Mouse (Mus musculus) cerebellum, adult 8-10 months (tissue): ENCODE data around the gene Zfp663.

Source experiments
- DNase-seq: peaks from one replicate; pipeline ENCODE4 v3.0.0; 2022

Gene Zfp663

DNA sequence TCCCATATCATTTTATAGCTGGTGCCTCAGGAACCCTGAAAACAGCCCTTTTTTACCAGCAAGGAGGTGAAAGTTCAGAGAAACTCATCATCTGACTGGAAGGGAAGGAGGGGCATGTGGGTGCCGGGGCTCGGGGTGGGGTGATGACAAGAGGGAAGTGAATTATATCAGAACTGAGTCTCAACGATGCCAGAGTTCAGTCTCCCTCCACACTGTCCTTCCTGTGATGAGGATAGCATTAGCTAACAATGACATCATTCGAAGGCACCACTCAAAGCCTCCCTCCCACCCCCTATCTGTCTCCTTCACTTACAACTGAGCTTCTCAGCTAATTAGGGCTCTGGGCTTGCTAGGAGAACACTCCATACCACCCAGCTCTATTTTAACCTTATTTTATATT, 49.0 kb downstream of the Zfp663 start:
- DNase-seq, result no peak

DNA sequence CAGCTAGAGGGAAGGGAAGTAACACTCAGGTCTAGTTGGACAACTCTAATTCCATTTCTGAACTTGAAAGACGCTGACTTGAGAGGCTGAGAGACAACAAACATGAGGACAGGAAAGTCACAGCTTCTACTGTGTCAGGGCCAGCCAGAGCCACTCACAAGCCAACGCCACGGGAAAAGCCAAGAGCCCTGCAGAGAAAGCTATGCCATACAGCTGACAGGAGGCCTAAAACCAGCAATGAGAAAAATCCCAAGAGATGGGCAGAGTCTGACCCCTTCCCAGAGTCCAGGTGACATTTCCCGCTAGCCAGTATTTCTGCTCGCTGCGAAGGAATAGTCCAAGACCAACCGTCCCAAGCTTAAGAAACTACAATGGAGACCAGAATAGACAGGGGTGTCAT, 49.6 kb downstream of the Zfp663 start:
- DNase-seq, result no peak

DNA sequence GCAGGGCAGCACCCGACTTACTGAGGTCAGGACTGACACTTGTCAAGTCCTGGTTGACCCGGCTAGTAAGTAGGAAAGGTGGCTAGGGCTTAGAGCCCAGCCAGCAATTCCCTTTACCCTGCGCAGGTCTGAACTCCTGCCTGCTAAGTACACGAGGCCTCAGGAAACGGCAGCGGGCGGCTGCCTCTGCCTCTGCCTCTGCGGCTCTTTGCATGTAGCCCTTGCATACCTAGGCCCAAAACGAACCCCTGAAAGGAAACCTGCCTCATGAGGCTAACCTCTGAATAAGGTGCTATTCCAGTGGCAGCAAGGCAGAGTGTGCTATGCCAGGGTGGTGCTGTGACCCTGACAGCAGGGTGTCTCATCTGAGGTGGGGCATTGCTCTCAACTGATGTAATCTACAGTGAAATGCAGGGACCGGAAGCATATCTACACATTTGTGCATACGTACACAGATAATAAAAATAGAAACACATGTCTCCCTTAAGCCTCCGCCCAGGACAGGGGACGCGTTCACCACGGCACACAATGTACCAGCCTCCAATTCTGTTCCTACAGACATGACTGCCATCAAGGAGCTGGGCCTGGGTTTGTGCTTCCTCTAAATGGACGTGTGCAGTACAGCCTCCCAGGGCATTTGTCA, 50.8 kb downstream of the Zfp663 start:
- DNase-seq, result no peak

DNA sequence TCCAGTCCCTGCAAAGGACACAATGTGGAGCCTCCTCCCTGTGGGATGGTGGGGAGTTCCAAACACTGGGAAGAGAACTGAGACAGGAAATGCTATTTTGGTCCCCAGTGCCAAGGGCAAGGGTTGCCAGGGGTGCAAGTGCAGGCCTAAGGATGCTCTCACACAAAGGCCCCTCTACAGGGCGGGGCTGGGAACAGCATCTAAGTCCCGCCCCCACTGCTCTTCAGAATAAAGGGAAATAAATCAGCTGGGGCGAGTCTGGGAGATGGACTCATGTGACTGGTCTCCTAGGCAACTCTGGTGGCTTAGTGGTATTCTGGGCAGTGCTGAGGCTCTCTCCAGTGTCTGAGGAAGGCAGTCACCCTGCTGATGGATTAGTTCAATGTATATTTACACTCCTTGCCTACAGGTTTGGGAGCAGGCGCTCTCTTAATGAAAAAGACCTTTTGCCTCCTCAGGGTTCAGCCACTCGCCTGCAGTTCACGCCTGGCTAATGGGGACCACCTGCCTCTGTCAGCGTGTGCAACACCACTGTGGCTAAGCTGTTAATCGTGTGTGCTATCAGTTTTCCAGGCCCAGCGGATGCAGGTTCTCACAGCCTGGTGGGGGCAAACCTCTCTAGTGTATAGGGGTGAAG, 51.6 kb downstream of the Zfp663 start:
- DNase-seq, result no peak

DNA sequence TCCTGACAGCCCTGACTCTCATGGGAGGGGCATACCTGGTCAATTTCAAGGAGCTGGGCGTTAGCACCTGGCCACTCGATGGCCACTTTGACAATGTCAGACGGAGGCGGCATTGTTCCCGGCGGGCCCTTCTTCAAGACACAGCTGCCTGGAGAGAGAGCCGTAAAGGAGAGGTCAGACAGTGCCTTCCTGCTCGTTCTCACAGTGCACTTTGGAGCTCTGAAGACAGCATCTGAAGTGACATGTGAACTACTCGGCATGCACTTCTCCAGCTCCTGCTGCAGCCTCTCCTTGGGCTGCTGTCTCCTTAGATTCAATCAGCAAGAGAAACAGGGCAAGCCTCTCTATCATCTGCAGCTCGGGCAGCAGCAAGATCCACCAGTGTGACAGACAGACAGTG, 52.3 kb downstream of the Zfp663 start:
- no peak for DNase-seq

DNA sequence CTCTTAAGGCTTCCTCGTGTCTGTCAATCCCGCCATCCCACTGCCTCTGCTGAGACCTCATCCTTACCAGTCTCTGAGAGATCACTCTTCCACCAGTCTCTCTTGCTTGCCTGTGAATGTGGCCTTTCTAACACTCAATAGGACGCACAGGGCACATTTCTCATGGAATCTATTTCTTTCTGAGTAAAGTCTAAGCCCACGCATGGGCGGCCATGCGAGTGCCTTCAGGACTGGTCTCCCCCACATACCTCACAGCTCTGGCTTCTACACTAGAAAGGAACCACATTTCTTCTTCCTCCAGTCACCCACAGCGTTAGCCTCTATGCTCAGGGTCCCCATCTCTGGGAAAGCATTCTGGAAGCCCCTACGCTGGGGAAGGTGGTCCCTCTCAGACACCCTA, 54.3 kb downstream of the Zfp663 start:
- DNase-seq, result no peak

DNA sequence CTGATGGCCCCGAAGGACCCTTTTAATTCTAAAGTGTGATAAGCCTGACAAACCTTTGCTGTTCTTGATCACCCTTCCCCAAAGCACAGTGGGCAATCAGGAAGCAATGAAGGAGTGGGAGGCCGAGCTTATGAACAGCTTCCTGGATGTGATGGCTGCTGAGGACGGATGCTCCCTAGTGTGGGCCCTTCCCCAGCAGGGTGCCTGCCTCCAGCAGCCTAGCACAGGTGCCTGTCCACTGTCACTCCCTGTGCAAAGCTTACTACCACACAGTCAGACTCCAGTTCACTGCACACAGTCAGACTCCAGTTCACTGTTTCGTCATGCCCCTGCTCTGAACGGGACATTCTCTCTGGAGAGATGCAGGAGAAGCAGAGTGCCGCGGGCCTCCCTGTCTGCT, 56.1 kb downstream of the Zfp663 start:
- no peak for DNase-seq

DNA sequence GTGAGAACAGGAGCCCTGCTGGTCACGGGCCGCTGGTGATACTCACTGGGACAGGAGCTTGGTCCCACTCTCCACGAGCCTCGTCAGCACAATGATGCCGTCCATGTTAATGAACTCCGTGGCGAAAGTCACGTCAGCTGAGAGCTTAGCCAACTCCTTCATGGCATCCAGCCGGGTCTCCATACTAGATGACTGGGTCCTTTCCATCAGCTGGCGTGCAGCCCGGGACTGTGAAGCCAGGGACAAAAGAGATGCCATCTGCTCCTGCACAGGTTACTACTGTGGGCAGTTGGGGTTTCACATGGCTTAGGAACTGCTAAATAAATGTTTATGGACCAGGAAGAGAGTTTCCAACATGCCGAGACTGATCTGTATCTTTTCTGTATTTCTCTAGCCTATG, 57.0 kb downstream of the Zfp663 start:
- peak; percentile 99 for DNase-seq

DNA sequence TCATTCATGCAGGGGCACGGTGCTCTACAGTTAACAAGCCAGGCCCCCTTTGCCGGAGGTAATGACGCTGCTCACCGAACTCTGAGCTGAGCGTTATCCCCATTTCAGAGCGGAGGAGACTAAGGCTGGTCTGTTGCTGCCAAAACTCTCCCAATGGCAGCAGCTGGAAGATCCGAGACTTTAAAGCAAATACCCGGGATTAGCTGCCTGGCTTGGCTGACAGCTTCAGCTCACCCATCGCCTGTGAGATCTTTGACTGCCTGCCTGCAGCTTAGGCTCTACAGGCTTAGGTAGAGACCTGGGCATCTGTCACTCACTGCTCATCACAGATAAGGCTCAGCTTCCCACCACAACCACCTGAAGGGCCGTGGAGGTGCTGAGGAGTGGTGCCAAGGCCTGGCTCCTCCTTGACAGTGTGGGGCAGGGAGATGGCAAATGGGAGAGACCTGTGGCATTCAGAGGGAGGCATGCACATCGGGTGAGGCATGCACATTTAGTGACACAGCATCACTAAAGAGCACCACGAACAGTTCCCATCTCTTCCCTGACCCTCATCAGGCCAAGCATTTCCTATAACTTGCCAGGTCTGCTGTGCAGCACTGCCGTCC, 57.6 kb downstream of the Zfp663 start:
- DNase-seq, result no peak

DNA sequence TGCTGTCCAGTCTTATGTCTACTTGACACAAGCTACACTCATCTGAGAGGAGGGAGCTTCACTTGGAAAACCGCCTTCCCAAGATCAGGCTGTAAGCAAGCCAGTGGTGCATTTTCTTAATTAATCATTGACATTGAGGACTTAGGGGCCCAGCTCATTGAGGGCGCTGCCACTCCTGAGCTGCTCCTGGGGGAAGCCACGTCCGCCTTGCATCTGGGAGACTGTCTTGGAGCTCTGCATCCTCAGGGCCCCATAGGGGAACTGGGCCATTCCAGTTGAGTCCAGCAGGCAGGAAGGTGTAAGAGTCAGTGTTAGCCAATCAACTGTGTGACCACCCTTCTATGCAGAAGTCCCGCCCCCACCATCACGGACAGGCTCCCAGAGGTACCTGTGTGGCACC, 60.7 kb downstream of the Zfp663 start:
- DNase-seq, result no peak

DNA sequence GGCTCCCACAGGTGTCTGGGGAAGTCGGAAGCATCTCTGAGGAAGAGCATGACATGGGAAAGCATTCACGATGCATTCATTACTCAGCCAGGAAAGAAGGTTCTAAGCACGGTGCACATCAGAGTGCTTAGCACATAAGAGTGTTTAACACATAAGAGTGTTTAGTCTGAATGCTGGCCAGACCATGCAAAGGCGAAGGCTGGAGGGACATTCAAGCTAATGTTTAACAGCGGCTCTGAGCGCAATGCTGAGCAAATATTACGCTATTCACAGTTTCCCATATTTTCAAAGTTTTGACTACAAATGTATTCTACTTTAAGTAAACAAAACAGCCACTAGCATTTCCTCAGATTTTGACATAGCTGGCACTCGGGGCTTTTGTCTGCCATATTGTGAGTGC, 63.1 kb downstream of the Zfp663 start:
- no peak for DNase-seq

DNA sequence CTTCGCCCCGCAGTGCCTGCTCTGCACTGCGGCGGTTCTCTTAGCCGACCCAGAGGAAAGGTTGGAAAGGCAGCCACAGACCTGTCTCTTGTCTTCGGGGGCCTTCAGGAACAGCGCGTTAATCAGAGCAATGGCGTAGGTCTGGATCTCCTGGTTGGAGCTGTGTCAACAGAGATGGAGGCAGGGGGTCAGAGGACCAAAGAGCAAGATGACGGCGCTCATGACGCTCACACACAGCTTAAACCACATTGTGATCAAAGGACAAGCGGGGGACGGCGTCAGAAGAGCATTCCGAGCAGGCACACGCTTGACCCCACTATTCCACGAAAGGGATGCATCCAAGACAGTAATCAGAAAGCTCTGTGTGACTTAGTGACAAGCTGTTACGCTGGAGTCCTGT, 63.7 kb downstream of the Zfp663 start:
- DNase-seq, result no peak

DNA sequence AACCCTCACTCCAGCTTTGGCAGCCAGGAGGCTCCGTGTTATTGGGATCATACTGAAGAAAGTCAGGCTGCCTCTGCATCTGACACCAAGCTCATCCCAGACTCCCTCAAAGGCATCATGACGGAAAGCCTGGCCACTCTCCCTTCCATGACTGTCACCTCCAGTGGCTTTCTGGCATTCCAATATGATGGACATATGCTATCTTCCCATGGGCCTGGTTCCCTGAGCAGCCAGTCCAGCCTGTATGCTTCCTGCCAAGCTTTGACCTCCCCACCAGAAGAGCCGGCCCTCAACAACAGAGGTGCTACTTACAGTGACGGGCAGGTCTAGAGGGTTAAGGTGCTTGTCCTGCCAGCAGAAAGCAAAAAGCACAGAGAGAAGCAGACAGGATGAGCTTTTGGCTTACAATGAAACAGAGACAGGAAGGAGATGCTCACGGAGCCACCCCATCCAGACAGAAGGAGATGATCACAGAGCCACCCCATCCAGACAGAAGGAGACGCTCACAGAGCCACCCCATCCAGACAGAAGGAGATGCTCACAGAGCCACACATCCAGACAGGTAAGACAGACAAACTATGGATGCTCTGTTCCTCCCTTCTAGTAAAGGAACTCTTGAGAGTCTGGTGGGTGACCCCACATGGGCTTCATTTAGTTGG, 65.0 kb downstream of the Zfp663 start:
- no peak for DNase-seq

DNA sequence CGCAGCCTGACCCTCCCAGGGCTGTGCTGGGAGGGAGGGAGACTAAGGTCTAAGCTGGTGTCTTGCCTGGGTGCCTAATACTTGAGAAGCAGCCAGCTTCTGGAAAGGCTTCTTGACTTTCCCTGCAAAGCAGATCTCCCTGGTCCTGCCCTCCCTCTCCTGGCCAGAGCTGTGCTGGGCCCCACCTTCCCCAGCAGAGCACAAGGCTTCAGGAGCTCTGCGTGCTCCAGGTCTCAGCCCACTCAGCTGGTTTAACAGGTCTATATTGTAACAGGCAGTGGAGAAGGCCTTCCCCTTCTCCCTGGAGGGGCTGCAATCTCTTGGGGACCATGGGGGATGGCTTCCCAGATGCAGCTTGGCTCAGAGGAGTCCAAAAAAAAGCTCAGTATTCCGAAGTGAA, 67.1 kb downstream of the Zfp663 start:
- DNase-seq, result no peak
